Mouse (Mus musculus) heart, embryonic 10.5 days (tissue): ENCODE measurements around the gene Fbxl16. TPM values are rescaled to one million over a fixed set of nuclear protein-coding genes. Genes with fewer than 3 reads are reported as not detected.

Experiments
- DNase-seq: peaks from one replicate; pipeline ENCODE4 v3.0.0-alpha.2; 2017; ENCODE audit warnings: low spot score
- H3K27ac ChIP-seq: fragments of 300-500 bp; sonication (generic); 2 replicates; pipeline ENCODE4 v1.5.1; 2016; ENCODE audit warnings: mild to moderate bottlenecking
- H3K27me3 ChIP-seq: fragments of 300-500 bp; sonication (generic); 2 replicates; pipeline ENCODE4 v1.6.1; 2016; ENCODE audit warnings: mild to moderate bottlenecking; ENCODE audit not compliant: poor library complexity, insufficient read depth, severe bottlenecking
- H3K36me3 ChIP-seq: fragments of 300-500 bp; sonication (generic); 2 replicates; pipeline ENCODE4 v1.6.1; 2016; ENCODE audit warnings: mild to moderate bottlenecking, moderate library complexity
- H3K4me1 ChIP-seq: fragments of 300-500 bp; sonication (generic); 2 replicates; pipeline ENCODE4 v1.6.1; 2016; ENCODE audit warnings: mild to moderate bottlenecking
- H3K4me3 ChIP-seq: fragments of 300-500 bp; sonication (generic); 2 replicates; pipeline ENCODE4 v1.5.1; 2016; ENCODE audit warnings: mild to moderate bottlenecking, moderate library complexity
- H3K9me3 ChIP-seq: fragments of 300-500 bp; sonication (generic); 2 replicates; pipeline ENCODE4 v1.6.1; 2016; ENCODE audit warnings: mild to moderate bottlenecking, moderate library complexity
- WGBS: fragments of 180-500 bp; shearing (Covaris S2); methylation state at CpG from one replicate; pipeline ENCODE4 v1.1.7; 2016; 5-methylcytosine and 5-hydroxymethylcytosine counted together
- microRNA-seq: library from miRNA; unstranded; fragments of <30 nt; microRNA quantifications from one replicate; pipeline ENCODE4, GENCODE M21; 2017
- polyA plus RNA-seq: library from polyadenylated mRNA; unstranded; fragments of >200 nt; fragmentation: Nextera tagmentation; extraction: Ambion mirVana; gene quantifications from 2 replicates; pipeline ENCODE4 v1.2.1, GENCODE M21; 2016

Gene Fbxl16
- polyA plus RNA-seq, 1 experiment from 2014 or later: 1.2 TPM

DNA sequence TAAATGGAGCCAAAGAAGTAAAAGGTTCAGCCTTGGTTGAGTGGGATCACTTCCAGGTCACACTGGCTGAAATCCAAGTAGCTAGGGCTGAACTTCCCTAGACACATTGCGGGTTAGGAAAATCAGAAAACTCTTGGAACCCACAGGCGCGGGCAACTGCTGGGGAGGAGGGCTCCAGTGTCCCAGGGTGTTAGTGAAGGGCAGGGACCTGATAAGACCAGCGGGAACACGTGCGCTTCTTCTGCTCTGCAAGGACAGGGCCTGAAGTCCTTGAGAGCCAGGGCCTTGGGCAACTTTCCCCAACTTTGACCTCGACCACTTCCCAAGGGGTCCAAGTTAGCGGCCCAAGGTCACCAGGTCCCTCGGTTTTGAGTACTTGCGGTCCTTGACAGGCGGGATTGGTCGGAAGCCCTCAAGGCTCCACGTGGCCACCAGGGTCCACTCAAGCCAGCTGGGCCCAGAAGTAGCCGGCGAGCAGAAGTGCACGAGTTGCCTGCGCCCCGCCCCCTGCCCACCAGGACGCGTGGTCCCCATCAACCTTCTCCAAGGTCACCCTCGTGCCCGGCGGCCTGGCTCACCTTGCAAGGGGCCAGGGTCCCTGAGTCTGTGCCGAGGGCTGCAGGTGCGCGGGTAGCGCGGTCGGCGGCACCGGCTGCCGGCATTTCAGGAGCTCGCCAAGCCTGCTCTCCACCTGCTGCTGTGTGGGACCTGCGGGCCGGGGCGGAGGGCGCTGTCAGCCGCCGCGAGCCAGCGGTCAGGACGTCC lies 59.1 kb downstream of the Fbxl16 start:
- Histone ChIP-seq H3K9me3 (no peaks in the 10 kb centered on the region), H3K4me1 (peaks cover 38% of the 10 kb centered on the region), H3K27ac (peak overlapping the region; percentile 92), H3K36me3 (peaks cover 34% of the 10 kb centered on the region), H3K4me3 (peak overlapping the region; percentile 79), H3K27me3 (no peaks in the 10 kb centered on the region)
- WGBS: under 1% methylated on average over 42 of the region's 42 CpGs
- DNase-seq: peak; percentile 89

DNA sequence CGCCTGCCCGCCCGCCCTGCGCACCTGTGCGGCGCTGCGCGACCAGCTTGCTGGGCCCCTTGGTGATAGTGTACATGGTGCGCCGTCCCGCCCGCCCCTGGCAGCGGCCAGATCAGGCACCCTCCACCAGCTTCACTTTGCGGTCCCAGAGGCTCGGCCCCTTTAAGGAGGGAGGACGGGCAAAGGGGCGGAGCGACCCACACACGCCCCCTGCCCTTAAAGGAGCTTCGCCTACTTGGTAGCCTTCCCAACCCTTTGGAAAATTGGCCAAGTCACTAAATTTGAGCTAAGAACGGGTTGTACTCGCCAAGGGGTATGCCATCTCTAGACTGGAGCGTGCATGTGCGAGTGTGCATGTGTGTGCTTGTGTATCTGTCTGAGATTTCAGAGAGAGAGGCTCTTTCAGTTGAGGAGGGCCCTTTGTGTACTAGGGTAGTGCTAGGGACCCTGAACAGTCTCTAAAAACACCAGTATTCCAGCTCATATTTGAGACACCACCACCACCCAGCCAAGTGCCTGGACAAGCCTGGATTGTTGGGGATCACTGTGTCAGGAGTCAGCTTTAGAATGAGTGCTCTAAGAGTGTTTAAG lies 59.8 kb downstream of the Fbxl16 start, which contains the start of gene Mcrip2:
Mcrip2 (minus strand) TSS at position 164 of the 591 bp plus-strand sequence.
- peaks cover 29% of the 10 kb centered on the region for H3K36me3 ChIP-seq
- WGBS: under 1% methylated on average over 24 of the region's 24 CpGs
- H3K27me3 ChIP-seq: no peaks in the 10 kb centered on the region
- peak within 1 kb of the TSS; percentile 92 for H3K27ac ChIP-seq
- H3K4me3 ChIP-seq: peak within 1 kb of the TSS; percentile 79
- H3K4me1 ChIP-seq: peaks cover 38% of the 10 kb centered on the region
- peak; percentile 93 for DNase-seq
- no peaks in the 10 kb centered on the region for H3K9me3 ChIP-seq

DNA sequence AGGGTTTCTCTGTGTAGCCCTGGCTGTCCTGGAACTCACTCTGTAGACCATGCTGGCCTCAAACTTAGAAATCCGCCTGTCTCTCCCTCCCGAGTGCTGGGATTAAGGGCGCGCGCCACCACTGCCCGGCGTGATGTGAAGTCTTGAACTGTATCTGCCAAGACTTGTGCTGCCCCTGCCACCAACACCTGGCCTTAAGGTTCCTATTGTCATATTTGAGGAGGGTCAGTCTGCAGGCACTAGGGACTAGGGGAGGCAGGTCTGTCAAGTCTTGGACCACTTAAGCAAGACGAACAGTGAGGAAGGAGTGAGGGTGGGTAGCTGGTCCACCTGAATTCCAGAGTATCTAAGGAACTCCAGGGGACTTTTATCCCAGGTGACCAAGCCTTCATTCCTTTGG lies 60.6 kb downstream of the Fbxl16 start:
- 86% methylated on average over 8 of the region's 8 CpGs for WGBS
- no peak overlapping the region for H3K27ac ChIP-seq
- no peak overlapping the region for H3K4me3 ChIP-seq
- peaks cover 45% of the 10 kb centered on the region for H3K4me1 ChIP-seq
- H3K36me3 ChIP-seq: peaks cover 21% of the 10 kb centered on the region
- H3K27me3 ChIP-seq: no peaks in the 10 kb centered on the region
- DNase-seq: no peak
- no peaks in the 10 kb centered on the region for H3K9me3 ChIP-seq

DNA sequence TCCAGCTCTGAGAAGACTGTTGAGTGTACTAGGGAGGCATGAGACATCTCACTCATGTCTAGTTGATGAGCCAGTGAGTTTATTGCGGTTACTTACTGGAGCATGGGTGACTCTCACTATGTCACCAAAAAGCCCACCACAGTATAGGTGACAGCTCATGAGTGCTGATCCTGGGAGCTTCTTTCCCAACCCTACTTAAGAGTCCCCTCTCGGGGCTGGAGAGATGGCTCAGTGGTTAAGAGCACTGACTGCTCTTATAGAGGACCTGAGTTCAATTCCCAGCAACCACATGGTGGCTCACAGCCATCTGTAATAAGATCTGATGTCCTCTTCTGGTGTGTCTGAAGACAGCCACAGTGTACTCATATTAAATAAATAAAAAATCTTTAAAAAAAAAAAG lies 61.1 kb downstream of the Fbxl16 start:
- no peak overlapping the region for H3K27ac ChIP-seq
- 82% methylated on average over 2 of the region's 2 CpGs for WGBS
- no peak overlapping the region for H3K4me3 ChIP-seq
- H3K9me3 ChIP-seq: no peaks in the 10 kb centered on the region
- H3K4me1 ChIP-seq: peaks cover 47% of the 10 kb centered on the region
- no peak for DNase-seq
- H3K27me3 ChIP-seq: no peaks in the 10 kb centered on the region
- H3K36me3 ChIP-seq: peaks cover 16% of the 10 kb centered on the region

Small RNA genes lying within 50 kb of the gene (microRNA-seq; reads per million reads assigned to microRNA genes)
- gene Mir3082: 0.76 reads per million
- gene Mir6966: 0.76 reads per million

Other genes starting within 250 kb of the Fbxl16 start
- gene Sox8, start 238.4 kb upstream of the Fbxl16 start, polyA plus RNA-seq: 2.0 and 3.6 TPM in 2 replicates
- gene Lmf1, start 230.0 kb upstream of the Fbxl16 start, polyA plus RNA-seq: 36.8 and 43.1 TPM in 2 replicates
- gene Gng13, start 91.9 kb upstream of the Fbxl16 start, polyA plus RNA-seq: 2.2 and 4.6 TPM in 2 replicates
- 34.5 and 46.4 TPM in 2 replicates for gene Chtf18, start 81.7 kb upstream of the Fbxl16 start, polyA plus RNA-seq
- 18.1 and 19.8 TPM in 2 replicates for gene Rpusd1, start 81.4 kb upstream of the Fbxl16 start, polyA plus RNA-seq
- not detected in 2 replicates for gene Mslnl, start 73.0 kb upstream of the Fbxl16 start, polyA plus RNA-seq
- 0.98 and 2.8 TPM in 2 replicates for gene Msln, start 54.7 kb upstream of the Fbxl16 start, polyA plus RNA-seq
- gene Narfl, start 35.3 kb upstream of the Fbxl16 start, polyA plus RNA-seq: 33.5 and 36.0 TPM in 2 replicates
- gene Haghl, start 23.4 kb upstream of the Fbxl16 start, polyA plus RNA-seq: 58.0 and 63.8 TPM in 2 replicates
- gene Ccdc78, start 22.5 kb upstream of the Fbxl16 start, polyA plus RNA-seq: 0.18 and 0.37 TPM in 2 replicates
- 74.5 and 74.9 TPM in 2 replicates for gene Fam173a, start 16.2 kb upstream of the Fbxl16 start, polyA plus RNA-seq
- gene AC134908.4, start 13.4 kb upstream of the Fbxl16 start, polyA plus RNA-seq: 0.99 TPM in 1 of 2 replicates, not detected in the other
- gene Metrn, start 11.9 kb upstream of the Fbxl16 start, polyA plus RNA-seq: 44.3 and 48.0 TPM in 2 replicates
- gene Wdr24, start 14.5 kb downstream of the Fbxl16 start, polyA plus RNA-seq: 21.6 and 23.0 TPM in 2 replicates
- 45.8 and 50.7 TPM in 2 replicates for gene Jmjd8, start 19.8 kb downstream of the Fbxl16 start, polyA plus RNA-seq
- 343 and 404 TPM in 2 replicates for gene Stub1, start 24.3 kb downstream of the Fbxl16 start, polyA plus RNA-seq
- gene Rhbdl1, start 28.2 kb downstream of the Fbxl16 start, polyA plus RNA-seq: 2.3 and 4.0 TPM in 2 replicates
- 2.1 and 3.0 TPM in 2 replicates for gene Gm20683, start 32.7 kb downstream of the Fbxl16 start, polyA plus RNA-seq
- 29.0 and 29.8 TPM in 2 replicates for gene Rhot2, start 35.8 kb downstream of the Fbxl16 start, polyA plus RNA-seq
- gene Wdr90, start 52.4 kb downstream of the Fbxl16 start, polyA plus RNA-seq: 22.4 and 31.7 TPM in 2 replicates
- gene Mcrip2, start 59.7 kb downstream of the Fbxl16 start, polyA plus RNA-seq: 133 and 201 TPM in 2 replicates
- 46.7 and 55.4 TPM in 2 replicates for gene Mettl26, start 66.0 kb downstream of the Fbxl16 start, polyA plus RNA-seq
- 0.96 and 3.8 TPM in 2 replicates for gene Wfikkn1, start 71.8 kb downstream of the Fbxl16 start, polyA plus RNA-seq
- 22.2 and 24.4 TPM in 2 replicates for gene Rab40c, start 110.6 kb downstream of the Fbxl16 start, polyA plus RNA-seq
- 71.8 and 90.0 TPM in 2 replicates for gene Pigq, start 135.9 kb downstream of the Fbxl16 start, polyA plus RNA-seq
- gene Nhlrc4, start 135.9 kb downstream of the Fbxl16 start, polyA plus RNA-seq: 0.15 and 0.85 TPM in 2 replicates
- 0.20 and 0.55 TPM in 2 replicates for gene A930017K11Rik, start 143.5 kb downstream of the Fbxl16 start, polyA plus RNA-seq
- 20.1 and 21.4 TPM in 2 replicates for gene Capn15, start 176.7 kb downstream of the Fbxl16 start, polyA plus RNA-seq